ENCODE assay signal across 11 mouse cellular contexts in the genomic region with DNA sequence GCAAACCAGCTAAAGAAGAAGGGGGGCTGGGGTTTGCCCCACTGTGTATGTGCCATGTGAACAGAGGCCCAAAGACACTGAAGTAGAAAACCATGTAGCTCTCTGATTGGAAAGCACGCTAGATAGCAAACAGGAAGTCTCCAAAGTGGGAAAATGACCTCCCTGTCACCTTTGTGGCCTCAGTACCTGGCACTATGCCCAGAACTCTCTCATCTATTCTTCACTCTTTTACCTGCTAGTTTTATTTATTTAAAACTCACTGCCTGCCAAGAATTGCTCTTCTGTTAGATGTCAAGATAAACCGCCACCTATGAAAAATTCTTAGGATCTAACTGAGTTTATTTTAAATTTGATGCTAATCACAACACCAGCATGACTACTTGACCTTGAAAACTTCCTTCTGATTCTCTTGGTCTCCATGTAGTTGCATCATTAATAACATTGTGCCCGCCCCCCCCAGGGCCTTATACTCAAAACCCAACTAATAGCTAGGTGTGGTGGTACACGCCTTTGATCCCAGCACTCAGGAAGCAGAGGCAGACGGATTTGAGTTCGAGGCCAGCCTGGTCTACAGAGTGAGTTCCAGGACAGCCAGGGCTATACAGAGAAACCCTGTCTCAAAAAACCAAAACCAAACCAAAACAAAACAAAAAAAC. TPM values are rescaled to one million over a fixed set of nuclear protein-coding genes. Genes with fewer than 3 reads are reported as not detected.
A peak's percentile ranks its signal among the peaks of the same experiment; 100 is the strongest.
DNase-seq lines count a peak whose midpoint lies in the region; ATAC-seq and TF ChIP-seq lines count a peak whose summit lies in the region.
"Had no signal": no experiment of that assay in that cellular context is flagged by ENCODE, and none has a peak within 500 bp of the region (broad histone marks: within the 10 kb centered on the region; RNA-seq: fewer than 3 reads in every experiment).

No protein-coding gene starts in this region.

- H3K4me3 ChIP-seq in embryonic facial prominence, embryonic 14.5 days (ENCODE audit: low read depth, low read length), result no peak overlapping the region
- H3K4me3 ChIP-seq in embryonic facial prominence, embryonic 10.5 days, result no peak overlapping the region
- H3K4me3 ChIP-seq in intestine, postnatal 0 days (ENCODE audit: low read depth, low read length), result no peak overlapping the region
- H3K4me3 ChIP-seq in lung, embryonic 15.5 days, result no peak overlapping the region
- H3K4me3 ChIP-seq in forebrain, embryonic 16.5 days (replicated peaks; ENCODE audit: low read length), result no peak overlapping the region
- H3K4me3 ChIP-seq: megakaryocyte, embryonic 14.5 days had no signal

- no peaks in the 10 kb centered on the region; the same call in 1 of the 2 replicates for H3K4me1 ChIP-seq in embryonic facial prominence, embryonic 14.5 days (ENCODE audit: control insufficient read depth, insufficient read depth, low read length)
- H3K4me1 ChIP-seq in embryonic facial prominence, embryonic 10.5 days, result peaks cover 9% of the 10 kb centered on the region
- peaks cover 9% of the 10 kb centered on the region; the same call in 1 of the 2 replicates for H3K4me1 ChIP-seq in intestine, postnatal 0 days (replicated peaks; ENCODE audit: control insufficient read depth, insufficient read depth, low read length)
- H3K4me1 ChIP-seq in lung, embryonic 15.5 days, result peaks cover 15% of the 10 kb centered on the region
- H3K4me1 ChIP-seq in forebrain, embryonic 16.5 days (replicated peaks; ENCODE audit: control insufficient read depth, insufficient read depth, low read length), result no peaks in the 10 kb centered on the region

- 72% methylated on average over 6 of the region's 6 CpGs for WGBS in embryonic facial prominence, embryonic 14.5 days
- 86% methylated on average over 6 of the region's 6 CpGs for WGBS in embryonic facial prominence, embryonic 10.5 days
- WGBS in intestine, postnatal 0 days, result 27% methylated on average over 6 of the region's 6 CpGs
- 34% methylated on average over 6 of the region's 6 CpGs for WGBS in lung, embryonic 15.5 days
- 83% methylated on average over 6 of the region's 6 CpGs for WGBS in forebrain, embryonic 16.5 days

- TF ChIP-seq CTCF in intestine, postnatal 0 days (IDR thresholded peaks at IDR 0.05; ENCODE audit: low read depth), result no peak

- no peaks in the 10 kb centered on the region for H3K27me3 ChIP-seq in embryonic facial prominence, embryonic 14.5 days (replicated peaks; ENCODE audit: control insufficient read depth, insufficient read depth, low read length)
- no peaks in the 10 kb centered on the region for H3K27me3 ChIP-seq in embryonic facial prominence, embryonic 10.5 days (replicated peaks; ENCODE audit: low read depth, poor library complexity, severe bottlenecking)
- no peaks in the 10 kb centered on the region for H3K27me3 ChIP-seq in intestine, postnatal 0 days (replicated peaks; ENCODE audit: control insufficient read depth, insufficient read depth, low read length)
- no peaks in the 10 kb centered on the region for H3K27me3 ChIP-seq in lung, embryonic 15.5 days
- H3K27me3 ChIP-seq in forebrain, embryonic 16.5 days (replicated peaks; ENCODE audit: control insufficient read depth, insufficient read depth, low read length), result no peaks in the 10 kb centered on the region

- no peak overlapping the region for H3K9ac ChIP-seq in embryonic facial prominence, embryonic 14.5 days (ENCODE audit: low read depth, low read length)
- H3K9ac ChIP-seq in intestine, postnatal 0 days (ENCODE audit: low read depth, low read length), result no peak overlapping the region
- H3K9ac ChIP-seq in lung, embryonic 15.5 days, result no peak overlapping the region
- no peak overlapping the region for H3K9ac ChIP-seq in forebrain, embryonic 16.5 days (replicated peaks; ENCODE audit: low read depth, low read length)

- ATAC-seq in embryonic facial prominence, embryonic 14.5 days (ENCODE audit: low read depth), result peak; percentile 50; the same call in 1 of the 2 replicates
- peak; percentile 68 for ATAC-seq in intestine, postnatal 0 days
- ATAC-seq in lung, embryonic 15.5 days (ENCODE audit: borderline replicate concordance, extremely low read depth, low FRiP score, low TSS enrichment), result peak; percentile 79; the same call in 1 of the 2 replicates
- ATAC-seq in forebrain, embryonic 16.5 days, result no peak
- no peak for ATAC-seq in megakaryocyte-erythroid progenitor cell, adult 5-6 weeks (replicated peaks; ENCODE audit: low FRiP score, low TSS enrichment, poor library complexity, severe bottlenecking)

- no peak overlapping the region for H3K27ac ChIP-seq in embryonic facial prominence, embryonic 14.5 days (replicated peaks; ENCODE audit: low read depth, low read length)
- no peak overlapping the region for H3K27ac ChIP-seq in embryonic facial prominence, embryonic 10.5 days (replicated peaks)
- H3K27ac ChIP-seq in intestine, postnatal 0 days (ENCODE audit: low read depth, low read length), result no peak overlapping the region
- peak overlapping the region; percentile 63; the same call in 1 of the 2 replicates for H3K27ac ChIP-seq in lung, embryonic 15.5 days
- no peak overlapping the region for H3K27ac ChIP-seq in forebrain, embryonic 16.5 days (ENCODE audit: low read length)

- H3K9me3 ChIP-seq in embryonic facial prominence, embryonic 14.5 days (ENCODE audit: control insufficient read depth, low read length), result no peaks in the 10 kb centered on the region
- H3K9me3 ChIP-seq in embryonic facial prominence, embryonic 10.5 days, result no peaks in the 10 kb centered on the region
- H3K9me3 ChIP-seq in intestine, postnatal 0 days (ENCODE audit: control insufficient read depth), result no peaks in the 10 kb centered on the region
- no peaks in the 10 kb centered on the region for H3K9me3 ChIP-seq in lung, embryonic 15.5 days
- no peaks in the 10 kb centered on the region for H3K9me3 ChIP-seq in forebrain, embryonic 16.5 days (ENCODE audit: control insufficient read depth, low read length)

- DNase-seq in embryonic facial prominence, embryonic 14.5 days (ENCODE audit: low spot score), result peak; percentile 59
- DNase-seq in embryonic facial prominence, embryonic 10.5 days (ENCODE audit: low spot score), result no peak
- peak; percentile 23 for DNase-seq in CD4-positive helper T cell, adult 2 months (ENCODE audit: low read depth, low spot score)
- DNase-seq in left cerebral cortex, adult 11 months (ENCODE audit: low spot score), result no peak
- DNase-seq: cerebellum, adult 2 months; gastrocnemius, postnatal 10 days had no signal

- no peaks in the 10 kb centered on the region for H3K36me3 ChIP-seq in embryonic facial prominence, embryonic 14.5 days (ENCODE audit: control insufficient read depth, insufficient read depth, low read length)
- H3K36me3 ChIP-seq in embryonic facial prominence, embryonic 10.5 days (replicated peaks), result no peaks in the 10 kb centered on the region
- no peaks in the 10 kb centered on the region; the same call in 1 of the 2 replicates for H3K36me3 ChIP-seq in intestine, postnatal 0 days (ENCODE audit: control insufficient read depth, insufficient read depth)
- no peaks in the 10 kb centered on the region for H3K36me3 ChIP-seq in lung, embryonic 15.5 days
- H3K36me3 ChIP-seq in forebrain, embryonic 16.5 days (ENCODE audit: control insufficient read depth, insufficient read depth), result no peaks in the 10 kb centered on the region

- H3K4me2 ChIP-seq in embryonic facial prominence, embryonic 14.5 days (ENCODE audit: low read depth, low read length), result no peak overlapping the region
- no peak overlapping the region for H3K4me2 ChIP-seq in intestine, postnatal 0 days (replicated peaks; ENCODE audit: low read depth)
- no peak overlapping the region for H3K4me2 ChIP-seq in lung, embryonic 15.5 days
- H3K4me2 ChIP-seq in forebrain, embryonic 16.5 days (ENCODE audit: low read length), result no peak overlapping the region

RNA-seq across cellular contexts. Expression of gene Car8, which starts 31.8 kb away (rescaled TPM):
- polyA plus RNA-seq in embryonic facial prominence, embryonic 14.5 days (2014; fragmentation: Nextera tagmentation; extraction: Ambion mirVana), result 3.5 and 4.5 TPM in 2 replicates
- polyA plus RNA-seq in embryonic facial prominence, embryonic 10.5 days (2016; fragmentation: Nextera tagmentation; extraction: Ambion mirVana), result 2.4 and 2.9 TPM in 2 replicates
- 27.3 and 29.0 TPM in 2 replicates for polyA plus RNA-seq in intestine, postnatal 0 days (2015; fragmentation: Nextera tagmentation; extraction: Ambion mirVana)
- polyA plus RNA-seq in lung, embryonic 15.5 days (2015; fragmentation: Nextera tagmentation; extraction: Ambion mirVana), result 9.9 and 10.7 TPM in 2 replicates
- polyA plus RNA-seq in forebrain, embryonic 16.5 days (2015; fragmentation: Nextera tagmentation; extraction: Ambion mirVana), result 3.9 and 4.2 TPM in 2 replicates
- total RNA-seq in megakaryocyte-erythroid progenitor cell, adult 5-6 weeks (2014; fragmentation: Nextera tagmentation), result 0.32 TPM in 1 of 2 replicates, not detected in the other
- not detected in 2 replicates for total RNA-seq in megakaryocyte-erythroid progenitor cell, adult 5-6 weeks (2017)

Comparison
In these comparisons a context has a peak if more than half of its experiments do, and no peak if none do; other contexts are left out.
1. DNase-seq: peak in embryonic facial prominence, embryonic 14.5 days (single experiment) and CD4-positive helper T cell, adult 2 months (single experiment); none in embryonic facial prominence, embryonic 10.5 days (single experiment) and left cerebral cortex, adult 11 months (single experiment).
2. ATAC-seq: peak in embryonic facial prominence, embryonic 14.5 days (single experiment), intestine, postnatal 0 days (single experiment) and lung, embryonic 15.5 days (single experiment); none in forebrain, embryonic 16.5 days (single experiment) and megakaryocyte-erythroid progenitor cell, adult 5-6 weeks (single experiment).